Mouse (Mus musculus): ENCODE measurements around the gene Lrrk2. TPM values are rescaled to one million over a fixed set of nuclear protein-coding genes. Genes with fewer than 3 reads are reported as not detected.

Gene Lrrk2
- total RNA-seq, 1 experiment = 6.0 TPM

GRCm38 (mm10) chr15:91752111-91752510 is 79.1 kb downstream of the Lrrk2 start:
- TF ChIP-seq MAFK (IDR thresholded peaks at IDR 0.05; ENCODE audit: insufficient read depth, low read depth, low read length) (no peak), CHD2 (IDR thresholded peaks at IDR 0.05; ENCODE audit: low read depth, low read length) (no peak), HCFC1 (IDR thresholded peaks at IDR 0.05; ENCODE audit: borderline replicate concordance, insufficient read depth, low read length) (no peak), ZNF384 (IDR thresholded peaks at IDR 0.05; ENCODE audit: low read depth, low read length) (no peak), ZC3H11A (IDR thresholded peaks at IDR 0.05; ENCODE audit: borderline replicate concordance, low read depth, low read length) (no peak)
- H3K4me1 ChIP-seq (ENCODE audit: control insufficient read depth in 2 of 2, insufficient read depth in 2 of 2, low read length in 2 of 2, poor library complexity in 1 of 2) = no peaks in the 10 kb centered on the region
- in situ Hi-C loops (cut with MboI; ENCODE audit: low sequenced_read_pairs in 2 of 2, unreplicated experiment in 2 of 2) = no loop called here
- H3K4me3 ChIP-seq (ENCODE audit: insufficient read depth in 1 of 2, low read depth in 1 of 2, low read length in 2 of 2, poor library complexity in 1 of 2, severe bottlenecking in 1 of 2) = no peak overlapping the region
- H3K9ac ChIP-seq (ENCODE audit: insufficient read depth, low read depth, low read length, poor library complexity, severe bottlenecking) = no peak overlapping the region
- no peaks in the 10 kb centered on the region for H3K36me3 ChIP-seq (ENCODE audit: control insufficient read depth, insufficient read depth, low read length, poor library complexity, severe bottlenecking)
- H3K27ac ChIP-seq (ENCODE audit: insufficient read depth, low read depth, low read length, poor library complexity, severe bottlenecking) = no peak overlapping the region
- no peaks in the 10 kb centered on the region for H3K9me3 ChIP-seq (ENCODE audit: control insufficient read depth, insufficient read depth, low read depth, low read length)
- DNase-seq (ENCODE audit: low read depth, low spot score) = no peak

DNA sequence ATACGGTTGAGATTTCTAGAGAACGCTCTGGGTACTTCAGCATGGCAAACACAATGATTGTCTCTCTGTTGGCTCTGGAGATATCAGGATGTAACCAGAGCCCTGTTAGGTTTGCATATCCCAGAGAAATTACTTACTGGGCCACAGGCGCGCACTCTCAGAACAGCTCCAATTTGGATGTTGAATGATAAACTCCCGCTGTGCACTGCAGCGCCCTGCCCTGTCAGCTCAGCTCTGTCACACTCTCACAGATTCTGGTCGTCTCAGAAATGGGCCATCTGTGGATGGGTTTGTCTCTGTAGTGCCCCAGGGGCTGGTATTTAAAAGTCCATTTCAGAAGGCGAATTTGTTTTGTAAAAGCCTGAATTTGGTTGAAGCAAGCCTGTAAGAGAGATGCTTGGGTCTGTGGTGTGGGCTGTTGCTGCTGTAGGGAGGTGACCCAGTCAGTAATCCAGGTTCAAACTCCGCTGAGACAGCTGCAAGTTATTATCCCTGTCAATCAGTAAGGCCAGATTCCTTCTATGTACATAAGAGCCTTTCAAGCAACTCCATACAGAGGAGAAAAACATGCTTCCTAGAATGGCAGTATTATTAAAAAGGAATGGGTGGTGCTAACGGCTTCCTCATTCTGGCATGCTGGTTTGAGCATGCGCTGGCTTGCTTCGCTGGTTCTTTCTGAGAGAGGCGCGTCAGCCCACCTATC is 80.6 kb downstream of the Lrrk2 start:
- in situ Hi-C loops (cut with MboI; ENCODE audit: low sequenced_read_pairs in 2 of 2, unreplicated experiment in 2 of 2) = no loop called here
- DNase-seq (ENCODE audit: low read depth, low spot score) = no peak
- Histone ChIP-seq H3K4me1 (ENCODE audit: control insufficient read depth in 2 of 2, insufficient read depth in 2 of 2, low read length in 2 of 2, poor library complexity in 1 of 2) (no peaks in the 10 kb centered on the region), H3K9me3 (ENCODE audit: control insufficient read depth, insufficient read depth, low read depth, low read length) (no peaks in the 10 kb centered on the region), H3K27ac (ENCODE audit: insufficient read depth, low read depth, low read length, poor library complexity, severe bottlenecking) (no peak overlapping the region), H3K9ac (ENCODE audit: insufficient read depth, low read depth, low read length, poor library complexity, severe bottlenecking) (no peak overlapping the region), H3K4me3 (ENCODE audit: insufficient read depth in 1 of 2, low read depth in 1 of 2, low read length in 2 of 2, poor library complexity in 1 of 2, severe bottlenecking in 1 of 2) (no peak overlapping the region), H3K36me3 (ENCODE audit: control insufficient read depth, insufficient read depth, low read length, poor library complexity, severe bottlenecking) (no peaks in the 10 kb centered on the region)
- TF ChIP-seq ZC3H11A (IDR thresholded peaks at IDR 0.05; ENCODE audit: borderline replicate concordance, low read depth, low read length) = no peak
- no peak for TF ChIP-seq ZNF384 (IDR thresholded peaks at IDR 0.05; ENCODE audit: low read depth, low read length)
- no peak for TF ChIP-seq HCFC1 (IDR thresholded peaks at IDR 0.05; ENCODE audit: borderline replicate concordance, insufficient read depth, low read length)
- TF ChIP-seq CHD2 (IDR thresholded peaks at IDR 0.05; ENCODE audit: low read depth, low read length) = no peak
- no peak for TF ChIP-seq MAFK (IDR thresholded peaks at IDR 0.05; ENCODE audit: insufficient read depth, low read depth, low read length)

DNA sequence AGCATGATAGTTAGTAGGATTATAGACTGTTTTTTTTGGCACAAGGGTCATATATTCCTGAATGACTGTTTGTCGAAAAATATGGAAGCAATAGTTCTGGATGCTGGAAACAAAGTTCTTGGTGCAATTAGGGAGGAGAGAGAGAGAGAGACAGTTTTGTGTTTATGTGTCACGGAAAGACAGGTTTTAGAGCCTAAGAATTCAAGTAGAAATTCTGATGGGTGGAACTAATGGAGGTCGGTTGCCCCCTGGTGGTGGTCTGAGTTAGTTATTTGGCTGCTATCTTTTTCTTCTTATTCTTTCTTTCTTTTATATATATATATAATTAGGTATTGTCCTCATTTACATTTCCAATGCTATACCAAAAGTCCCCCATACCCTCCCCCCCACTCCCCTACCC is 81.6 kb downstream of the Lrrk2 start:
- no peak for TF ChIP-seq HCFC1 (IDR thresholded peaks at IDR 0.05; ENCODE audit: borderline replicate concordance, insufficient read depth, low read length)
- TF ChIP-seq ZC3H11A (IDR thresholded peaks at IDR 0.05; ENCODE audit: borderline replicate concordance, low read depth, low read length) = 0 out of 2 replicates have a peak, but pooled peaks have one; percentile 22

GRCm38 (mm10) chr15:91755756-91756155 is 82.8 kb downstream of the Lrrk2 start:
- no peak overlapping the region for H3K27ac ChIP-seq (ENCODE audit: insufficient read depth, low read depth, low read length, poor library complexity, severe bottlenecking)
- no peaks in the 10 kb centered on the region for H3K36me3 ChIP-seq (ENCODE audit: control insufficient read depth, insufficient read depth, low read length, poor library complexity, severe bottlenecking)
- DNase-seq (ENCODE audit: low read depth, low spot score) = no peak
- TF ChIP-seq ZC3H11A (IDR thresholded peaks at IDR 0.05; ENCODE audit: borderline replicate concordance, low read depth, low read length) (no peak), MAFK (IDR thresholded peaks at IDR 0.05; ENCODE audit: insufficient read depth, low read depth, low read length) (no peak), HCFC1 (IDR thresholded peaks at IDR 0.05; ENCODE audit: borderline replicate concordance, insufficient read depth, low read length) (no peak), ZNF384 (IDR thresholded peaks at IDR 0.05; ENCODE audit: low read depth, low read length) (no peak), CHD2 (IDR thresholded peaks at IDR 0.05; ENCODE audit: low read depth, low read length) (no peak)
- H3K4me1 ChIP-seq (ENCODE audit: control insufficient read depth in 2 of 2, insufficient read depth in 2 of 2, low read length in 2 of 2, poor library complexity in 1 of 2) = peaks cover 0 to 2% of the 10 kb centered on the region in 2 experiments; a peak in 1 of 4 replicates
- H3K9me3 ChIP-seq (ENCODE audit: control insufficient read depth, insufficient read depth, low read depth, low read length) = no peaks in the 10 kb centered on the region
- no peak overlapping the region for H3K4me3 ChIP-seq (ENCODE audit: insufficient read depth in 1 of 2, low read depth in 1 of 2, low read length in 2 of 2, poor library complexity in 1 of 2, severe bottlenecking in 1 of 2)
- in situ Hi-C loops (cut with MboI; ENCODE audit: low sequenced_read_pairs in 2 of 2, unreplicated experiment in 2 of 2) = no loop called here
- no peak overlapping the region for H3K9ac ChIP-seq (ENCODE audit: insufficient read depth, low read depth, low read length, poor library complexity, severe bottlenecking)

More for the DNA sequence above, 81.6 kb downstream of the Lrrk2 start:
- H3K27ac ChIP-seq (ENCODE audit: insufficient read depth, low read depth, low read length, poor library complexity, severe bottlenecking) = no peak overlapping the region
- no peak for DNase-seq (ENCODE audit: low read depth, low spot score)
- in situ Hi-C loops (cut with MboI; ENCODE audit: low sequenced_read_pairs in 2 of 2, unreplicated experiment in 2 of 2) = no loop called here
- no peak overlapping the region for H3K4me3 ChIP-seq (ENCODE audit: insufficient read depth in 1 of 2, low read depth in 1 of 2, low read length in 2 of 2, poor library complexity in 1 of 2, severe bottlenecking in 1 of 2)
- no peaks in the 10 kb centered on the region for H3K36me3 ChIP-seq (ENCODE audit: control insufficient read depth, insufficient read depth, low read length, poor library complexity, severe bottlenecking)
- H3K4me1 ChIP-seq (ENCODE audit: control insufficient read depth in 2 of 2, insufficient read depth in 2 of 2, low read length in 2 of 2, poor library complexity in 1 of 2) = no peaks in the 10 kb centered on the region
- no peaks in the 10 kb centered on the region for H3K9me3 ChIP-seq (ENCODE audit: control insufficient read depth, insufficient read depth, low read depth, low read length)
- H3K9ac ChIP-seq (ENCODE audit: insufficient read depth, low read depth, low read length, poor library complexity, severe bottlenecking) = no peak overlapping the region

All from ES-E14 (cell line).